Mouse (Mus musculus) brain, embryonic 14.5 days (tissue): Measurements from ENCODE around the gene Rnf186.
"Not testable (repeated sequence)": the region's sequence is repeated elsewhere in the genome, so short reads cannot be mapped to it uniquely, and the experiment has no call there.

Source experiments
- CTCF ChIP-seq: fragments of 200-500 bp; IDR thresholded peaks from 2 replicates; pipeline ENCODE4 v1.5.1; 2012; ENCODE audit warnings: inconsistent platforms, mild to moderate bottlenecking, moderate library complexity, borderline replicate concordance; ENCODE audit not compliant: insufficient read depth, insufficient read length; ENCODE audit errors: extremely low read depth
- POLR2A ChIP-seq: fragments of 200-500 bp; IDR thresholded peaks from 2 replicates; pipeline ENCODE4 v1.6.1; 2012; ENCODE audit warnings: mild to moderate bottlenecking, inconsistent platforms, borderline replicate concordance; ENCODE audit not compliant: poor library complexity, insufficient read depth, insufficient read length, severe bottlenecking; ENCODE audit errors: extremely low read depth

GRCm38 (mm10) chr4:138974540-138974939, 7.6 kb downstream of the Rnf186 start:
- not testable (repeated sequence) for TF ChIP-seq CTCF, POLR2A
